Comparison of ENCODE assay signal across 9 mouse cellular contexts in the genomic region with DNA sequence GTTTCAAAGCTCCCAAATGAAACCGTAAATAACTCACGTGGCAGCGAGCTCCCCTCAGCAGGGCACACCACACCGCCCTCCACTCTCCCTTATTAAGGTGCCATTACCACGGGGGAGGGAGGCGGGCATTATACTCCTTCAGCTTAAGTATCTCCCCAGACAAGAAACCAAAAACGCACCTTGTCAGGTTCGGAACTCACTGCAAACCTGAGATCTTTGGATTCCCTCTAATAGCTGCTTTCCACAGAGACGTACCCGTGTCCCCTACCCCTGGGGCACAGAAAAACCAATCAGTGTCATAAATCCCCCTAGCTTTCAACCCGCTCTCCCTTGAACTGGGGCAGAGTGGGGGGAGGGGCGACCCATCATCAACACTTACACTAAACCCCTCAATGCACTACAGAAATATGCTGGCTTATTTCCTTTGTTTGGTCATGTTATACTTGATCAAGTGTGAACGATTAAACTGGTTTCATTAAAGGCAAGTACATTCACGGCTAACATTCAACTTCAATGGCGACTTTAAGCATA. TPM values are rescaled to one million over a fixed set of nuclear protein-coding genes. Genes with fewer than 3 reads are reported as not detected.
A peak's percentile ranks its signal among the peaks of the same experiment; 100 is the strongest.
DNase-seq lines count a peak whose midpoint lies in the region; ATAC-seq and TF ChIP-seq lines count a peak whose summit lies in the region.
"Had no signal": no experiment of that assay in that cellular context is flagged by ENCODE, and none has a peak within 500 bp of the region (broad histone marks: within the 10 kb centered on the region; RNA-seq: fewer than 3 reads in every experiment).

No protein-coding gene starts in this region.

- no peaks in the 10 kb centered on the region for H3K27me3 ChIP-seq in heart, embryonic 12.5 days (replicated peaks)
- 0 out of 2 replicates have a peak, but pooled peaks cover 2% of the 10 kb centered on the region for H3K27me3 ChIP-seq in hindbrain, embryonic 16.5 days (replicated peaks; ENCODE audit: control insufficient read depth, insufficient read depth, low read length)
- no peaks in the 10 kb centered on the region for H3K27me3 ChIP-seq in midbrain, postnatal 0 days (ENCODE audit: insufficient read depth, low read length)

- no peak for ATAC-seq in heart, embryonic 12.5 days (ENCODE audit: insufficient number of reproducible peaks, low FRiP score)
- no peak for ATAC-seq in hindbrain, embryonic 16.5 days
- ATAC-seq in midbrain, postnatal 0 days (ENCODE audit: low FRiP score), result no peak

- TF ChIP-seq POLR2A in cortical plate, adult 2 months (IDR thresholded peaks at IDR 0.05; ENCODE audit: extremely low read depth, insufficient read depth, low read length), result no peak

- TF ChIP-seq CTCF in cortical plate, adult 2 months (IDR thresholded peaks at IDR 0.05; ENCODE audit: extremely low read depth, insufficient read depth, low read length), result no peak
- TF ChIP-seq CTCF in midbrain, postnatal 0 days (IDR thresholded peaks at IDR 0.05), result no peak

- no peaks in the 10 kb centered on the region for H3K9me3 ChIP-seq in heart, embryonic 12.5 days (replicated peaks)
- no peaks in the 10 kb centered on the region for H3K9me3 ChIP-seq in hindbrain, embryonic 16.5 days (ENCODE audit: control insufficient read depth, low read length)
- H3K9me3 ChIP-seq in midbrain, postnatal 0 days (ENCODE audit: low read length), result no peaks in the 10 kb centered on the region

- intact Hi-C loops in heart, postnatal 10 days (cut with DNase I), result loop anchor here (2.0 to 5.0 kb wide), 5 partner anchors 21 to 517 kb away; a partner anchor contains a TSS

- 8% methylated on average over 15 of the region's 15 CpGs for WGBS in heart, embryonic 12.5 days
- 6% methylated on average over 15 of the region's 15 CpGs for WGBS in hindbrain, embryonic 16.5 days
- WGBS in midbrain, postnatal 0 days, result 12% methylated on average over 15 of the region's 15 CpGs

- H3K9ac ChIP-seq in heart, embryonic 12.5 days, result peak overlapping the region; percentile 71
- peak overlapping the region; percentile 38 for H3K9ac ChIP-seq in hindbrain, embryonic 16.5 days (ENCODE audit: low read depth, low read length)
- no peak overlapping the region for H3K9ac ChIP-seq in midbrain, postnatal 0 days (replicated peaks; ENCODE audit: low read length, poor library complexity, severe bottlenecking)

- peak overlapping the region; percentile 78 for H3K4me2 ChIP-seq in heart, embryonic 12.5 days
- H3K4me2 ChIP-seq in hindbrain, embryonic 16.5 days (ENCODE audit: low read length), result peak overlapping the region; percentile 100
- H3K4me2 ChIP-seq in midbrain, postnatal 0 days (ENCODE audit: low read depth, low read length, poor library complexity, severe bottlenecking), result peak overlapping the region; percentile 40

- no peaks in the 10 kb centered on the region for H3K36me3 ChIP-seq in heart, embryonic 12.5 days
- H3K36me3 ChIP-seq in hindbrain, embryonic 16.5 days (ENCODE audit: control insufficient read depth, insufficient read depth, low read length), result no peaks in the 10 kb centered on the region
- H3K36me3 ChIP-seq in midbrain, postnatal 0 days (ENCODE audit: insufficient read depth, low read length), result no peaks in the 10 kb centered on the region

- no peak overlapping the region for H3K27ac ChIP-seq in heart, embryonic 12.5 days (ENCODE audit: poor library complexity, severe bottlenecking)
- H3K27ac ChIP-seq in cortical plate, adult 2 months (ENCODE audit: insufficient read depth, low read length), result peak overlapping the region; percentile 15; the same call in 1 of the 2 replicates
- peak overlapping the region; percentile 7; the same call in 1 of the 2 replicates for H3K27ac ChIP-seq in hindbrain, embryonic 16.5 days (ENCODE audit: low read depth, low read length)
- no peak overlapping the region for H3K27ac ChIP-seq in midbrain, postnatal 0 days (ENCODE audit: low read depth, low read length)

- no peak for DNase-seq in heart, postnatal 10 days
- DNase-seq in midbrain, postnatal 0 days (ENCODE audit: low spot score), result no peak
- DNase-seq in testis, postnatal 10 days (ENCODE audit: low spot score), result no peak
- no peak for DNase-seq in T-cell, adult 2 months (ENCODE audit: low spot score)
- DNase-seq in left cerebral cortex, adult 18-20 months (ENCODE audit: low spot score in 2 of 2), result no peak

- H3K4me3 ChIP-seq in heart, embryonic 12.5 days, result peak overlapping the region; percentile 37
- H3K4me3 ChIP-seq in cortical plate, adult 2 months (ENCODE audit: insufficient read depth, low read length), result no peak overlapping the region
- peak overlapping the region; percentile 27 for H3K4me3 ChIP-seq in hindbrain, embryonic 16.5 days (ENCODE audit: low read length)
- peak overlapping the region; percentile 14; the same call in 1 of the 2 replicates for H3K4me3 ChIP-seq in midbrain, postnatal 0 days (ENCODE audit: low read depth, low read length)

- H3K4me1 ChIP-seq in heart, embryonic 12.5 days (replicated peaks), result peaks cover 47% of the 10 kb centered on the region
- no peaks in the 10 kb centered on the region for H3K4me1 ChIP-seq in cortical plate, adult 2 months (ENCODE audit: control insufficient read depth, insufficient read depth, low read length)
- peaks cover 41% of the 10 kb centered on the region for H3K4me1 ChIP-seq in hindbrain, embryonic 16.5 days (ENCODE audit: control insufficient read depth, insufficient read depth, low read depth, low read length)
- H3K4me1 ChIP-seq in midbrain, postnatal 0 days (ENCODE audit: insufficient read depth, low read length), result peaks cover 11% of the 10 kb centered on the region; the same call in 1 of the 2 replicates

RNA-seq across cellular contexts. Expression of a gene that starts 2.9 kb away (rescaled TPM):
- polyA plus RNA-seq in heart, embryonic 12.5 days (2016; fragmentation: Nextera tagmentation; extraction: Ambion mirVana), result 33.6 and 34.1 TPM in 2 replicates
- total RNA-seq in heart, postnatal 10 days (2021), result 1 to 10 TPM; 6.2 to 6.3 TPM
- polyA plus RNA-seq in cortical plate, adult 2 months (2012; rRNA removed), result 44.2 and 50.4 TPM in 2 replicates
- polyA plus RNA-seq in hindbrain, embryonic 16.5 days (2015; fragmentation: Nextera tagmentation; extraction: Ambion mirVana), result 24.1 and 27.7 TPM in 2 replicates
- 32.6 and 37.2 TPM in 2 replicates for total RNA-seq in midbrain, postnatal 0 days (2014; rRNA removed)
- polyA plus RNA-seq in midbrain, postnatal 0 days (2015; fragmentation: Nextera tagmentation; extraction: Ambion mirVana), result 10.7 and 12.1 TPM in 2 replicates
- 10 to 100 TPM; 44.0 to 52.8 TPM for total RNA-seq in left cerebral cortex, adult 18-20 months (2021)
- total RNA-seq: CH12.LX had no signal

RNA-seq across cellular contexts. Expression of a gene that starts 3.9 kb away (rescaled TPM):
- 60.6 and 66.2 TPM in 2 replicates for polyA plus RNA-seq in heart, embryonic 12.5 days (2016; fragmentation: Nextera tagmentation; extraction: Ambion mirVana)
- 10 to 100 TPM; 46.2 to 53.5 TPM for total RNA-seq in heart, postnatal 10 days (2021)
- 26.6 and 27.6 TPM in 2 replicates for polyA plus RNA-seq in cortical plate, adult 2 months (2012; rRNA removed)
- polyA plus RNA-seq in hindbrain, embryonic 16.5 days (2015; fragmentation: Nextera tagmentation; extraction: Ambion mirVana), result 44.9 and 57.9 TPM in 2 replicates
- total RNA-seq in midbrain, postnatal 0 days (2014; rRNA removed), result 58.6 and 64.8 TPM in 2 replicates
- polyA plus RNA-seq in midbrain, postnatal 0 days (2015; fragmentation: Nextera tagmentation; extraction: Ambion mirVana), result 25.9 and 29.1 TPM in 2 replicates
- 10 to 100 TPM; 26.4 to 27.3 TPM for total RNA-seq in left cerebral cortex, adult 18-20 months (2021)

Comparison
In these comparisons a context has a peak if more than half of its experiments do, and no peak if none do; other contexts are left out.
1. H3K27ac ChIP-seq: peak in cortical plate, adult 2 months (single experiment) and hindbrain, embryonic 16.5 days (single experiment); none in heart, embryonic 12.5 days (single experiment) and midbrain, postnatal 0 days (single experiment).
2. H3K4me2 ChIP-seq: peak in every context shown above with its lines; median percentile 100 in hindbrain, embryonic 16.5 days; 78 in heart, embryonic 12.5 days; 40 in midbrain, postnatal 0 days.